Mouse (Mus musculus) spleen, postnatal 10 days (tissue): ENCODE measurements around the gene Gm826.
A peak's percentile ranks its signal among the peaks of the same experiment; 100 is the strongest.

Experiments
- DNase-seq, 2 experiments: peaks; one replicate each; pipeline ENCODE4 v3.0.0; 2021 to 2022; ENCODE audit warnings: low spot score in 2 of 2

The Gm826 gene

GRCm38 (mm10) chr2:160353581-160353980 is 19.6 kb upstream of the Gm826 start:
- no peak for DNase-seq

GRCm38 (mm10) chr2:160351038-160351574 is 17.1 kb upstream of the Gm826 start:
- DNase-seq = no peak

- DNase-seq = no peak
These were observed 15.6 kb upstream of the Gm826 start for GRCm38 (mm10) chr2:160349578-160349977.

- DNase-seq = no peak
These were observed 14.8 kb upstream of the Gm826 start for GRCm38 (mm10) chr2:160348796-160349195.

GRCm38 (mm10) chr2:160348072-160348604 is 14.2 kb upstream of the Gm826 start:
- DNase-seq = no peak

GRCm38 (mm10) chr2:160345644-160346043 is 11.7 kb upstream of the Gm826 start:
- DNase-seq = no peak

GRCm38 (mm10) chr2:160340121-160340520 is 6.2 kb upstream of the Gm826 start:
- no peak for DNase-seq

GRCm38 (mm10) chr2:160339595-160339994 is 5.6 kb upstream of the Gm826 start:
- DNase-seq = no peak

GRCm38 (mm10) chr2:160336053-160336452 is 2.1 kb upstream of the Gm826 start:
- DNase-seq = no peak

- DNase-seq = no peak
These were observed 1.1 kb upstream of the Gm826 start for GRCm38 (mm10) chr2:160335043-160335442.

GRCm38 (mm10) chr2:160332516-160333325 is 1.2 kb downstream of the Gm826 start:
- DNase-seq = no peak

- peak in 1 of 2 experiments; percentile 17 for DNase-seq
These were observed 5.1 kb downstream of the Gm826 start for GRCm38 (mm10) chr2:160328886-160329285.

GRCm38 (mm10) chr2:160327716-160328115 is 6.2 kb downstream of the Gm826 start:
- no peak for DNase-seq

- peak in 1 of 2 experiments; percentile 49 for DNase-seq
These were observed 6.8 kb downstream of the Gm826 start for GRCm38 (mm10) chr2:160327167-160327566.

GRCm38 (mm10) chr2:160325105-160325644 is 8.8 kb downstream of the Gm826 start:
- no peak for DNase-seq

GRCm38 (mm10) chr2:160321829-160322228 is 12.1 kb downstream of the Gm826 start:
- DNase-seq = no peak

GRCm38 (mm10) chr2:160318255-160318654 is 15.7 kb downstream of the Gm826 start:
- DNase-seq = no peak

GRCm38 (mm10) chr2:160313595-160314007 is 20.4 kb downstream of the Gm826 start:
- DNase-seq = no peak

- no peak for DNase-seq
These were observed 28.9 kb downstream of the Gm826 start for GRCm38 (mm10) chr2:160305070-160305469.

- no peak for DNase-seq
These were observed 30.0 kb downstream of the Gm826 start for GRCm38 (mm10) chr2:160303992-160304391.

GRCm38 (mm10) chr2:160302013-160302412 is 31.9 kb downstream of the Gm826 start:
- DNase-seq = no peak

GRCm38 (mm10) chr2:160298586-160298985 is 35.4 kb downstream of the Gm826 start:
- no peak for DNase-seq
